Mouse (Mus musculus) adrenal gland, adult 8-10 months (tissue): ENCODE results near the gene Syne4. TPM values are rescaled to one million over a fixed set of nuclear protein-coding genes. Genes with fewer than 3 reads are reported as not detected.

Experiments used
- DNase-seq: peaks from one replicate; pipeline ENCODE4 v3.0.0; 2022
- total RNA-seq, 4 experiments: library from RNA; stranded (reverse); gene quantifications; 2 replicates each; pipeline ENCODE4 v1.2.4; 2022

The Syne4 gene
- 100 to 1,000 TPM in 1 of 4 experiments, 10 to 100 TPM in 3; 22.5 to 102 (median 57.8) TPM for total RNA-seq

DNA sequence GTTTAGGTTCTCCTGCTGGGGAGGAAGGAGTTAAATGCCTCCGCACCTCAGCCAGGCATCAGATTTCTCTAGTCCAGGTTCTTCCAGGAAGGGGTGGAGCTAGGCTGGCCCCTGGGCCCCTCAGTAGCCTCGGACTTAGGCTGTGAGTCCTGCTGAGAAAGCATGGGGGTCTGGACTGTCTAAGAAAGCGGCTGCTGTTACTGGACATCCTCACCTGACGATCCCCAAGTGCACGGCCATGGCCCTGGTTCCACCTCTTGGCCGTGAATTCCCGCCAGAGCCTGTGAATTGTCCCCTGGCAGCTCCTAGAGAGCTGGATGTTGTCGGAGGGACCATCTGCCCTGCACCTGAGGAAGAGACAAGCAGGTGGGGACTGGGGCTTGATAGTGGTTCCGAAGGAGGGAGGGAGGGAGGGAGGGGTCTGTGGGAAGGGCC lies at the start of gene Syne4:
Syne4 (plus strand) TSS at position 87 of the 435 bp plus-strand sequence.
- no peak for DNase-seq

DNA sequence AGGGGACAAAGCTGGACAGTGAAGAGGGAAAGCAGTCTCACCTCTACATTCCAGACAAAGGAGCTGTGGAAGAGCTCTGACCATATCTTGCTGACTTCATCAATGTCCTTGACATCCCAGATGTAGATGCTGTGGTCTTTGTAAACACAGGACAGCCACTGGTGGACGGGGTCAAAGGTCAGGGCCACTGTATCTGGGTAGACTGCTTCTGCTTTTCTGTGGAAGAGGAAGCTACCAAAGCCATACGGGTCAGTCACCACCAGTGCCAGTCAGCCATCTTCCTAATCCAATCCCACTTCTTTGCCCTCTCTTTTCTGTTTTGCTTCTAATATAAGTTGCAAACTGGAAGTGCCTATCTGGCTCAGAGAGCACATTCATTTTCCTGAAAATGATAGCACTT lies 49.6 kb upstream of the Syne4 start:
- no peak for DNase-seq

DNA sequence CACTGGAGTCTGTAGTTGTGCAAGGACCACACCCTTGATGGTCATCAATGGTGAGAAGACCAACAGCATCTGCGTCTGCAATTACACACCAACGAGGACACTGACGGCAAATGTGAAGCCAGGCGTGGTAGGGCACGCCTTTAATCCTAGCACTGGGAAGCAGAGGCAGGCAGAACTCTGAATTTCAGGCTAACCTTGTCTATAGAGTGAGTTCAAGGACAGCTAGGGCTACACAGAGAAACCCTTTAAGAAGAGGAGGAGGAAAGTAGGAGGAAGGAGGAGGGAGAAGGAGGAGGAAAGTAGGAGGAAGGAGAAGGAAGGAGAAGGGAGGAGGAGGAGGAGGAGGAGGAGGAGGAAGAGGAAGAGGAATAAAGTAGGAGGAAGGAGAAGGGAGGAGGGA lies 49.1 kb upstream of the Syne4 start:
- DNase-seq: no peak

DNA sequence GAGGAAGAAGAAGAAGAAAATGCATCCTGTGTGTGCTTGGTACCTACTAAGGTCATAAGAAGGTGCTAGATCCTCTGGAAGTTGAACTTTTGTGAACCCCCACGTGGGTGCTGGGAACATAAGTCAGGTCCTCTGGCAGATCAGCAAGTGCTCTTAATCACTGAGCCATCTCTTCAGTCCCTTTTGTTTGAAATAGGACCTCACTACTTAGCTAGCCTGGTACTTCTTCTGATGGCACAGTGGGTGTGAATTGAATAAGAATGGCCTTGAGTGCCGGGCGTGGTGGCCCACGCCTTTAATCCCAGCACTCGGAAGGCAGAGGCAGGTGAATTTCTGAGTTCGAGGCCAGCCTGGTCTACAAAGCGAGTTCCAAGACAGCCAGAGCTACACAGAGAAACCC lies 48.7 kb upstream of the Syne4 start:
- no peak for DNase-seq

DNA sequence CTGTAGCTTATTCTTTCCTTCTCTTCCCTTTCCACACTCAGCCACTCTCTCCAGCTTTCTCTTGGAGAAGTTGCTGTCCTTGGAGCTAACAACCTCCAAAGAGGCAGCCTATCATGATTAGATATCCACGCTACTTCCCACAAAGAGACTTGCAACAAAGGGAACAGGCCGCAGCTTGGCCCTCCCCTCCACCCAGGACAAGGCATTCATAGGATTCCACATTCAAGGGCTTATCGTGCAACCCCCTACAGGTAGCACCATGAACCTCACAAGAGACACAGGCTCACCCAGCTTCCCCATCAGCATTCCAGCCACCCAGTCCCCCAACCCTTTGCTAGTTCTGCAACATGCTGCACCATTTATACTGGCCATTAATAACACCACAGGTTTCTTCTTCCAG lies 47.8 kb upstream of the Syne4 start:
- DNase-seq: no peak

DNA sequence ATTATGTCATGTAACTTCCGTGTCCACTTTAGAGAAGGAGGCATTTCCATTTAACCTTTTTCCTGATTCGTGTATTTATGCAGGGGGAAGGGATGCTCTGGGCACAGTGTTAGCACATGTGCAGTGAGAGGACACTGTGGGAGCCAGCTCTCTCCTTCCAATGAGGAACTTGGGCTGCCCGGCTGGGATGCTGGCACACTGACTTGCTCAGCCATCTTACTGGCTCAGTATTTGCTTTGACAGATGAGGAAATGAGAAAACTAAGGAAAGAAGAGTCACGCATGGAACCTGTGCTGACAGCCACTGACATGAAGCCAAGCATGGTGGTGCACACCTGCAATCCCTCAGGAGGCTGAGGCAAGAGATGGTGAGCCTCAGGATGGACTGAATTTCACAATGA lies 45.0 kb upstream of the Syne4 start:
- DNase-seq: no peak

DNA sequence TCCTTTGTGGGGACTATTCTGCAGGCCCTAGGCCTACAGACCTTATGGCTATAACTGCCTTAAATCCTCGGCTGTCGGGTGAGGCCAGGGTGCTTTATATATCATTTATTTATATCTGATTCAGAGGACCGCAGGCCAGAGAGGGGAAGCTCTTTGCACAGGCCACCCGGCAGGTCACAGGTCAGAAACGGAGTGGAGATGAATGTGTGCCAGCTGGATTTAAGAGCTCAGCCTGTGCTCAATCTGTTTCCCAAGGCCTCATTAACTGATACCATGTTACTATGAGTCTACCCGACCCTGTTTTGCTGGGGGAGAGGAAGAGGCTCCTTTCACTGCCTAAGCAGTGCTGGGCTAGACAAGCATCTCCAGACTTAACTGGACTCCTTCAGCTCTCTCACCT lies 40.2 kb upstream of the Syne4 start:
- DNase-seq: no peak

DNA sequence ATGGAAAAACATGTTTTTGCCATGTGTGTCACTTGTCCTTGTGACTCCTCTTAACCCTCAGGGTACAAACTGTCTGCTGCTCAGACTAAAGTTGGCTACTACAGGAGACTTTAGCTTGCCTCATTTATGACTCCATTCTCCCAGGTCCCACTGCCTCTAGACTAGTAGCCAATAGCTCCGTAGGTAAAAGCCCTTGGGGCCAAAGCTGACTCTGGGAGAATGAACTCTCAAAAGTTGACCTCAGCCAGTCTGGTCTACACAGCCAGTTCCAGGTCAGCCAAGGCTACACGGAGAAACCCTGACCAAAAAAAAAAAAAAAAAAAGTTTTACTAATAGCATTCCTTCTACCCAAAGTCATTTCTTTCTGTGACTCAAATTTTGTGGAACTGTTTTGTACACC lies 35.7 kb upstream of the Syne4 start:
- no peak for DNase-seq

DNA sequence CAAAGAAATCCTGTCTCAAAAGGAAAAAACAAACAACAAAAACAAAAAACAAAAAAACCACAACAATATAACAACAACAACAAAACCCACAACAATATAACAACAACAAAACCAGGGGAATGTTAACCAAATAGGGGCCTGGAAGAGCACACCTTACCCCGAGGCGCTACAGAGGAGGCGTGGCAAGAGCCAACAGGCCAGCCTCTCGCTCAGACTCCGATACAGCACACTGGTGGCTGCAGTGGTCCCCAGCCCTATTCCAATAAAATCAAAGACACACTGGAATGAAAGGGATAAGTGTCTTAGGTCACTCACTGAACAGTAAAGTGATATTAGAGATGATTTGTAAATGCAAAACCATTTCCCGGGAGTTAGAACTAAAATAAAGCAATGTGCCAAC lies 35.1 kb upstream of the Syne4 start:
- DNase-seq: no peak

DNA sequence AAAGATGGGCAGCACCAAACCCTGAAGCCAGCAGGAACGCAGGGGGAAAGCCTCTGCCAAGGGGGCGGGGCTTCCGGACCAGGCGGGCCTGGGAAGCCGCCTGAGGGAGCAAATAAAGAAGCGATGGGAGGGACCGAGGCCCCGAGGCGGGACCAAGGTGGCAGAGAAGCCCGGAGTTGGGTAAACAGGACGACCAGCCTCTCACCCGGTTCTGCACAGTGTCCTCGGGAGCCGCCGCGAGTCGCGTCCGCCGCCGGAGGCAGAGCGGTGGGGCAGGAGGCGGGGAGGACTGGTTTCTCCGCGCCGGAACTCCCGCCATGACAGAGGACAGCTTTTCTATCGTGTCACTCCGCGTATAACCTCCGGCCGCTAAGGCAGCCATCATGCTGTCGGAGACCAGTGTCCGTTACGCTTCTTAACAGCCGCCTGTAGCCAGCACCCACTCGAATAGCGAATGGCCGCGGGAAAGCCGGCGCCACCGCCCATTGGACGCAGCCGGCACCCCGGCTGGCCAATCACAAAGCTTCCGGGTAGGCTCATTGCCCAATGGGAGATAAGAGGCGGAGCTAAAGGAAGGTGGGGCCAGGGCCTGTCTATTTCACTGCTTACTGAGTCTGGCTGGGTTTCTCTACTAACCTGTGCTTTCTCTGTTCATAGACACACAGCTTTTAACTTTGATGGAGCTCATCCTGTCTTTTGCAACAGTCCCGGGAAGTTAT lies 34.5 kb upstream of the Syne4 start, which contains the start of the genes Thap8 and Wdr62:
Thap8 (plus strand) TSS at position 144 of the 719 bp plus-strand sequence.
Wdr62 (minus strand) TSS at position 469 of the 719 bp plus-strand sequence.
- DNase-seq: peak; percentile 89

DNA sequence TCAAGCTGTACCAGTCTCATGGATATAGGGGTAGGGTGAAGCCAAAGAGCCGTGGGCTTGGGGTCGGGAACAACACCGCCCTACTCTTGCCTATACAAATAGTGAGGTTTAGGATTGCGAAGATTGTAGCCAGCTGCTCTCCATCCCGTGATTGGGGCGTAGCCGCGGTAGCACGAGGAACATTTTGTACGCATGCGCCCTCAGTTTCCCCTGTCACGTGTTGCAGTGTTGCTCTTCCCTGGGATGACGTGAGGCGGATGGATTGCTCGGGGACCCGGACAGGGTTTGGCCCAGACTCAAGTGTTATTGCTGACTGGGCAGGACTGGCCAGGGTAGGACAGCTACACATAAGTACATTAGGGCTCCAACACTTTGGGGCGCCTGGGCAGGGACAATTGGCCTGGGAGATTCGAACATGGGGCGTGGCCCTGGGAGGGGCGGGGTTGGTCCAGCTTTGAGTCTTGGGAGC lies 33.9 kb upstream of the Syne4 start:
- peak; percentile 89 for DNase-seq

DNA sequence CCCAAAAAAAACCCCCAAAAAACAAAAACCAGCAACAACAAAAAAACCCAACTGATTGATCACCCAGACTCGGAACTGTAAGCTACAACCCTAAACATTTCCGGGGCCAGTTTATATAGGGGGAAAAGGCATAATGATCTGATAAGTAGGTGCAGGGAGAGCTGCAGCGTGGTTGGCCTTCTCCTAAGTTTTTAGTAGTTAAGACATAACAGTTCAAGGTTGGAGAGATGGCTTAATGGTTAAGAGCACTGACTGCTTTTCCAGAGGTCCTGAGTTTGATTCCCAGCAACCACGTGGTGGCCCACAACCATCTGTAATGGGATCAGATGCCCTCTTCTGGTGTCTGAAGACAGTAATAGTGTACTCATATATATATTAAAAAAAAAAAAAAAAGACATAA lies 33.1 kb upstream of the Syne4 start:
- DNase-seq: no peak

DNA sequence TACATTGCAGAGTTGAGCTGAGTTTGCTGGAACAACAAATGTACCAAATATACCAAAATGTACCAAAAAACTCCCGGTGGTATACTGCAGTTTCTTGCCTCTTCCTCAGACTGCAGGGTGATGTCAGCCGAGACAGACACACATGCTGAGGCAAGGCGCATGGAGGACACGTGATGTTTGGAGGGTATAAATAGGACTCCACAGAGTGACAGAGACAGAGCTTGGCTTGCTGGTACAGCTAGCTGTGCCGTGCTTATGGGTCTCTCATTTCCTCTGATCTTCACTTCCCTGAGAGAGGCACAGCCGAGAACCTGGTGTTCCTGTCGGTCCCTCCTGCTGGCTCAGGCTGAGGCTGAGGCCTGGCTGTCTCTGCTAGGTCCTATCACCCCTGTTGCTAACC lies 31.9 kb upstream of the Syne4 start:
- DNase-seq: no peak

DNA sequence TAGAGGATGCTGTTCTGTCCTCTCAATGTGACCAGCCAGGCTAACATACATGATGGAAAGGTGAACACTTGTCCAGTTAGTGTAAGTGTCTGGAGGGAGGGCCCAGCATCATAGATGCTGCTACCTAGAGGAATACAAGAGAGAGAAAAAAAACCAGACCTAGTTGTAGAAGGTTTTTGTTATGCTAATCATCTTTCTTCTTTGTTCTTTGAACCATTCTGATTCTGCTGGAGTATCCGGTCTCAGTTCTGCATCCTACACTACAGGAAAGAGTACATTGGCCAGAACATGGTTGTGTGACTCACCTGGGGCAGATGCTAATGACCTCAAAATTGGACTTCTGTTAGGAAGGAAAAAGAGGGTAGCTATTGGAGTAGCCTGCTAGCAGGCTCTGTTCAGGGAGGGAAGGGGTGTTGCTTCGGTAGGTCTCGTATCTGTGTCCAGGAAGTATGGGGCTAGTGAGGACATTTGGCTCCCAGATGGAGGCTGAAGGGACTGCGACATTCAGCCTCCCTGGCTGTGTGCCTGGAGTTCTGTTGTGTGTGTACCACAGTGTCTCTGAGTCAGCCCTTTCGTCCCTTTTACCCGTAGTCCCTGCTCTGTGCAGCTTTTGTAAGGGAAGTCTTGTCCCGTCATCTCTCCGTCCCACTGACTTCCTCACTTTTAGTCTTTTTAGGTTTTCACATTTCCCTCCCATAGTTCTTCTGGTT lies 27.8 kb upstream of the Syne4 start:
- no peak for DNase-seq

DNA sequence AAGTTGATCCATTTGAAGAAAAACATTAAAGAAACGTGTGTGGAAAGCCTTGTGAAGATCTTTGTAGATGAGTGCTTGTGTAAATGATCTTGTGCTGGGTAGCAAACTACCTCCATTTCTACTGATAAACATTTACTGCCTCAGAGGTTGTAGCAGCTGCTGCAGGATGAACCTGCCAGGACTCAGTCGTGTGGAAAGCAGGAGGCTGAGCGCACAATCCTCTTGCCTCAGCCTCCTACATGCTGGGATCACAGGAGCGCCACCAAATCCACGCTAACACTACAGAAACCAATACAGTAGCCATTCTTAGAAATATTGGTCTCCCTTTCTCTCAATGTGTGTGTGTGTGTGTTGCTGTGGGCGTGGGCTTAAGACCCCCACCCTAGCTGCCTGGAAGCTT lies 26.6 kb upstream of the Syne4 start:
- no peak for DNase-seq

DNA sequence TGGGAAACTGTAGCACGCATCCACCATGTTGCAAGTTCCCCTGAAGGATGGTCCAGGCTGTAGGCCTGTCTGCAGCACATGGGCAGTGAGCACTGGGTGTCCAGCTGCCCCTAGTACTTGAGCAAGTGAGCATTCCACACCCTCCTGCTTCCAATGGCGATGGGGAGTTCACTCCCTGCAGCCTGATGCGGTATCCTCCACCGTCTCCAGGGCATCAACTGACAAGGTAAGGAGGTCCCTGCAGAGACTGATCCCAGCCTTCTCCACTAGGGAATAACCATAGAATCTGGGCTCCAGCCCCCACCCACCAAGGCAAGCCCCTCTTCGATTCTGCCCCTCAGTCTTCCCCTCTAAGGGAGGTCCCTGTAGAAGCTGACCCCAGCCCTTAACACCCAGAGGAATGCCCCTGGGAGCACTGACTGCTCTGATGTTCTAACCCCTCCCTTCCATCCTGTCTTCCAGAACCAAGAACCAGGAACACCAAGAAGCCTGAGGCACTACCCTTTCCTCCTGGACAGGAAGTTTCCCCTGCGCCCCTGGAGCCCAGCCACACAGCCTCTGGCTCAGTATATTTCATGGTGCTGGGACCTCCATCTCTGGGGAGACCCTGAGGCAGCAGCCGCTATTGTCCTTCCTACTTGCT lies 25.4 kb upstream of the Syne4 start:
- no peak for DNase-seq

DNA sequence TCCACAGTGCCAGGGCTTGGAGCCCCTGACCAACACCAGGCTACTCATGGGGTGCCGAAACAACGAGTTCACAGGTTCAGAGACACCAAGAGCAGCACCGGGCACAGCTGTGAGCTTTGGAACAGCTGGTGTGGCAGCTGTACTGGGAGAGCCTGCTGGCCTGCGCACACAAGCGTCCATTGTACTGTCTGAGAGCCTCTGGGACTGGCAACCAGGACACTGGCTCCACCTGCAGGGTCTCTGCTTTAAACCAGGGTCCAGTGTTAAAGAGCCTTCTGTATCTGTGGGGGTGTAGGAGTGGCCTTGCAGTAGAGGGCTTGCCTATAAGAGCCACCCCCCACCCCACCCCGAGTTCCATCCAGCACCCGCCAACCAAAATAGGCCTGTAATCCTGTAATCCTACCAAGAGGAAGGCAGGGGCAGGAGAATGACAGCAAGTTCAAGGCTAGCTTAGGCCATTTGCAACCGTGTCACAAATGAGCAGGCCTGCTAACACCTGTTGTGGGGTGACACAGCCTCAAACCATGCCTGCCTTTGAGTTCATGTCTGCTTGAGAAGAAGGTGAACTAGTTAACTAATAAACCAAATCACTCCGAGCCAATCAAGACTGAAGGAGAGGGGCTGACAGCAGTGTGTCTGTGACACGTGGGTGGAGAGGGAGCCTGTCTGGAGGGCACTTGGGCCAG lies 24.8 kb upstream of the Syne4 start:
- DNase-seq: no peak

DNA sequence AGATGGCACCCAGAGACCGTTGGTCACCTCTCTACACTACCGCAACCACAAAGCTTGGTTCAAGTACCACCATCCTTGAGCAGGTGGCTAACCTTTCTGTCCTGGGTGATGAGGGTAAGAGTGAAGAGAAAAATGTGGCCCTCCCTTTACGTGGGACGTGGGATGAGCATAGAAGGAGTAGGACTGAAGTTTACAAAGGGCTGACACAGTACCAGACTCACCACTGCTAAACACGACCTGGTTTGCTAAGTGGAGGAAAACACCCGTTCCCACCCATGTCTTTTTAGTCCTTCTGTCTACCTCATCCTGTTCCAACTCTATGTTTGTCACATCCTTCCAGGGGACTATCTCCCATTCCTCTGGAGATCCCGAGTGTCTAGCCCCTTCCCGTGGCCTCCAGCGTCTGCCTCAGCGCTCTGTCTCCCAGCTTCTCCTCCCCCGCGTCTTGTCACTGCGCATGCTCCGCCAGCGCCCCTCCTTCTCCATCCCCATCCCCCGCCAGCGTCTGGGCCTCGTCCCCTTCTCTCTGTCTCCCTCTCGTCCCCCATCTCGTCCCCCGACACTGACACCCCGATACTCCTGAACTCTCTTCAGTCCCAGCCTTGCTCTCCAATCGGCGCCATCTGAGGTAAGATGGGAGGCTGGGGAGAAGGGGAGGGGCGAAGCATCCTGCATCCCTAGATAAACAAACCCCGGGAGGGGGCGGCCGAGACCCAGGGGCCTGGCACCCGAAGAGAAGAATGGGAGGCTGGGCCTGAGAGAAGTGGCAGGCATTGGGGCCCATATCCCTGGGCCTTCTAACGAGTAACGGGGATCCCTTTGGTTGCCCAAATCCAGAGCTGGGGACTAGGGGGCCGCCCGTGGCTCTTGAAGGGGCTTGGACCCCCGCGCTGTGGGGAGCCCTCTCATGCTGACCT lies 23.1 kb upstream of the Syne4 start, which contains the start of gene Clip3:
Clip3 (plus strand) TSS at position 514 of the 917 bp plus-strand sequence.
- DNase-seq: no peak

DNA sequence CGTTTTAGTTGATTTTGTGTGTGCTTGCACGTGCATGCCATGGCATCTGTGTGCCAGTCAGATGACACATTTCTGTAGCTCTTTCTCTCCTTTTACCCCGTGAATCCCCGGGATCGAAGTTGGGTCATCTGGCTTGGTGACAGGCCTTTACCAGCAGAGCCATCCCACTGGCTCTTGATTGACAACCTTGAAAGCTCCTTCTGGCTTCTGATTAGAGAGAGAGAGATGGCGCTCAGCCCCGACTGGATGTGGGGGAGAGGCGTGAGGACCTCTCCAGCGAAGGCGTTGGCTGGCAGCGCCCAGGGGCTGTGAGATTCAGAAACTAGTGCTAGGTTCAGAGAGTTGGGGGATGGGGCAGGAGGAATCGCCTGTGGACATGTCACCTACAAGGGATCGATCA lies 20.8 kb upstream of the Syne4 start:
- no peak for DNase-seq

DNA sequence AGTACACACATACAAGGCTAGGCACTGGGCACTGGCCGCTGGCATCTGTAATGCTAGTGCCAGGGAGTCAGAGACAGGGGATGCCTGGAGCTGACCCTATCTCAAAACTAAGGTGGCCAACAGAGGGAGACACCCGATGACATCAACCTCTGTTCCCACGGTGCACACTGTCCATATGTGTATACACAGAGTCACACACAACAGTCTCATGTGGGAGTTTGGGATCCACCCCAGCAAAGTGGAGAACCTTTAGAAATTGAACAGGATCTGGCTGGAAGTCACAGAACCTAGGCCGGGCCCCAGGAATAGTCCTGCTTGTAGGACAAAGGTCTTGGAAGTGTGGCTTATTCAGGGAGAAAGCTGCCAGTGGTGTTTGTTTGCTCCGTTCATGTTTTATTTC lies 20.3 kb upstream of the Syne4 start:
- no peak for DNase-seq

DNA sequence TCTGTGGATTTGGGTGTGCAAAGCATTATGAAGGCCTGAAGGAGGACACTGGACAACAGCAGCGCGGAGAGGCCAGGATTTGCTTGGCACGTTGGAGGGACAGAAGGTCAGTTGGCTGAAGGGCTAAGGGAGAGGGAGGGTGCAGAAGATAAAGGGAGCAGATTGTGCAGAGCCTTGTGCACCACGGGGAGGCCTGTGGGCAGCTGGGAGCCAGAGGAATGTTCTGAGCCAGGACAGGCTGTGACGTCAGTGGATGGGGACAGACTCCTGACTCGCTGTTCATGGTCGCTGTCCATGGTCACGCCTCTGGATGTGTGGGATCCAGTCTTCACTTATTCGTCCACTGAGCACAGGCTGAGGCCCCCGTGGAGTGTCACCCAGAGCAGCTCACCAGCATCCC lies 19.5 kb upstream of the Syne4 start:
- peak; percentile 48 for DNase-seq

DNA sequence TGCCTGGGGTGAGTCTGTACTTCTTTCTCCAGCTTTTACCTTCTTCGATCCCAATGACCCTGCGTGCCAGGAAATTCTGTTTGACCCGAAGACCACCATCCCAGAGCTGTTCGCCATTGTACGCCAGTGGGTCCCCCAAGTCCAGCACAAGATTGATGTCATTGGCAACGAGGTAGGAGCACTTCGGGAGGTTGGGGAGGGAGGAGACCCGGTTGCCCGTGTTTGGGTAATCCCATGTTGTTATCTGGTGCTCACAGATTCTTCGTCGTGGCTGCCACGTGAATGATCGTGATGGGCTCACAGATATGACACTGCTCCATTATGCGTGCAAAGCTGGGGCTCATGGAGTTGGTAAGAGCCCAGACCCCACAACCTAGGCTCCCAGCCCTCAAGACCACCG lies 17.8 kb upstream of the Syne4 start:
- no peak for DNase-seq
